Mouse (Mus musculus): ENCODE data around the gene Spata17. TPM values are rescaled to one million over a fixed set of nuclear protein-coding genes. Genes with fewer than 3 reads are reported as not detected.

Gene Spata17
- polyA plus RNA-seq, 1 experiment from 2014 or later, result 1.2 TPM

DNA sequence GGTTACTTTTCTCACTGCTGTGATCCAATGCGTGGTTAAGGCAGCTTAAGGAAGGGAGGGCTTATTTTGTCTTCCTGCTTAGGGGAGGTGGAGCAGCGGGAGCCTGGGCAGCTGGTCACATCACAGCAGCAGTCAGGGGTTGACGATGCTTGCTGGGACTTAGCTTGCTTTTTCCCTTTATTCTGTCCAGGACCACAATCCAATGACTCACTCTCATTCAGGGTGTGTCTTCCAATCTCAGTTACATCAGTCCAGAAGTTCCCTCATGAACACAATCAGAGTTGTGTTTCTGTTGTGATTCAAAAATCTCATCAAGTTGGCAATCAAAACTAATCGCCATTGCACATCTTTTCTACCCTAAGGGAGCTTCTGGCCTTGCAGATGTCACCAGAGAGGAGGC, 199.1 kb downstream of the Spata17 start:
- ATAC-seq (ENCODE audit: low FRiP score, low TSS enrichment) (no peak), DNase-seq (no peak)
- Histone ChIP-seq H3K36me3 (ENCODE audit: control insufficient read depth, insufficient read depth, low read length) (no peaks in the 10 kb centered on the region), H3K4me2 (ENCODE audit: low read length) (no peak overlapping the region), H3K9ac (replicated peaks; ENCODE audit: low read length) (no peak overlapping the region), H3K4me1 (ENCODE audit: control insufficient read depth, insufficient read depth, low read length) (no peaks in the 10 kb centered on the region), H3K27ac (replicated peaks; ENCODE audit: low read depth, low read length) (no peak overlapping the region), H3K9me3 (ENCODE audit: control insufficient read depth, low read length) (no peaks in the 10 kb centered on the region), H3K27me3 (ENCODE audit: control insufficient read depth, insufficient read depth, low read length) (no peaks in the 10 kb centered on the region), H3K4me3 (replicated peaks; ENCODE audit: low read depth, low read length) (no peak overlapping the region)
- 56% methylated on average over 4 of the region's 4 CpGs for WGBS

- no peak overlapping the region for H3K4me3 ChIP-seq (replicated peaks; ENCODE audit: low read depth, low read length)
- ATAC-seq (ENCODE audit: low FRiP score, low TSS enrichment), result no peak
- no peaks in the 10 kb centered on the region for H3K4me1 ChIP-seq (ENCODE audit: control insufficient read depth, insufficient read depth, low read length)
- H3K9me3 ChIP-seq (ENCODE audit: control insufficient read depth, low read length), result no peaks in the 10 kb centered on the region
- WGBS, result 92% methylated on average over 1 of the region's 1 CpGs
- no peak overlapping the region for H3K27ac ChIP-seq (replicated peaks; ENCODE audit: low read depth, low read length)
- no peak overlapping the region for H3K9ac ChIP-seq (replicated peaks; ENCODE audit: low read length)
- no peak for DNase-seq
- H3K4me2 ChIP-seq (ENCODE audit: low read length), result no peak overlapping the region
- no peaks in the 10 kb centered on the region for H3K27me3 ChIP-seq (ENCODE audit: control insufficient read depth, insufficient read depth, low read length)
- H3K36me3 ChIP-seq (ENCODE audit: control insufficient read depth, insufficient read depth, low read length), result no peaks in the 10 kb centered on the region
Measured at GRCm38 (mm10) chr1:187015673-187016072, 199.6 kb downstream of the Spata17 start.

DNA sequence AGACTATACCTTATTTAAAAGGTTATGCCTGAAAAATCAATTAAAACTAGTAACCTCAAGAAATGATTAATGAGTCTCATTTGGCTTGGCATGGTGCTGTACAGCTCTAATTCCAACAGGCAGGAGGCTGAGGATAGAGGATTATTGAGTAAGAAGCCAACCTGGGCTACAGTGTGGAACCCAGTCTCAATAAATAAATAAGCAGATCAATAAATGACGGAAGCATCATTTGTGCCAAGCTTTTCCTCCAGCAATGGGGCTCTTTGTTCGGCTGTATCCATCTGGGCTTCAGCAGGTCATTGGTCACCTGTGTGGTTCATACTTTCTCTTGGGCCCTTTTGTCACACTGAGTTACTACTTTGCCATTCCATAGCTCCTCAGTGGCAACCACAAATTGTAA, 201.1 kb downstream of the Spata17 start:
- 93% methylated on average over 2 of the region's 2 CpGs for WGBS
- H3K27ac ChIP-seq (replicated peaks; ENCODE audit: low read depth, low read length), result no peak overlapping the region
- no peaks in the 10 kb centered on the region for H3K9me3 ChIP-seq (ENCODE audit: control insufficient read depth, low read length)
- ATAC-seq (ENCODE audit: low FRiP score, low TSS enrichment), result no peak
- no peak overlapping the region for H3K9ac ChIP-seq (replicated peaks; ENCODE audit: low read length)
- H3K4me1 ChIP-seq (ENCODE audit: control insufficient read depth, insufficient read depth, low read length), result no peaks in the 10 kb centered on the region
- H3K36me3 ChIP-seq (ENCODE audit: control insufficient read depth, insufficient read depth, low read length), result no peaks in the 10 kb centered on the region
- H3K4me2 ChIP-seq (ENCODE audit: low read length), result no peak overlapping the region
- DNase-seq, result no peak
- no peaks in the 10 kb centered on the region for H3K27me3 ChIP-seq (ENCODE audit: control insufficient read depth, insufficient read depth, low read length)
- no peak overlapping the region for H3K4me3 ChIP-seq (replicated peaks; ENCODE audit: low read depth, low read length)

DNA sequence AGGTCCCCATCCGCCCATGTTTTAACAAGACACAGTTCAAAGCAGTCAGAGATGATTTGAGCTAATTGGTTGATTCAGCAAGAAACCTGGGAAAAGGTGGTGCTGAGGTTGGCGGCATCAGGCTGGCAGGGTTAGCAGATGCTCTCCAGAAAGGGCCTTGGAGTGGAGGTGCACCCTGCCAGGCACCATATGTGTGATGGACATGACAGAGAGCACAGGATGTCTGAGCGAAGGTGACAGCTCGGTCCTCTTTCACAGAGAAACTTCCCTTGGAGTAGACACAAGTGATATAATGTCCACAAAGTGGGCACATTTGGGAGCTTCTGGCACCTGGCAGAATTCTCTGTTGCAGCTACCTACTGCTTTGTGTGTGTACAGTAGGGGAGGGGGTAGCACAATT, 203.7 kb downstream of the Spata17 start:
- DNase-seq (no peak), ATAC-seq (ENCODE audit: low FRiP score, low TSS enrichment) (no peak)
- no peaks in the 10 kb centered on the region for H3K4me1 ChIP-seq (ENCODE audit: control insufficient read depth, insufficient read depth, low read length)
- H3K36me3 ChIP-seq (ENCODE audit: control insufficient read depth, insufficient read depth, low read length), result no peaks in the 10 kb centered on the region
- no peaks in the 10 kb centered on the region for H3K9me3 ChIP-seq (ENCODE audit: control insufficient read depth, low read length)
- WGBS, result 91% methylated on average over 4 of the region's 4 CpGs
- H3K4me2 ChIP-seq (ENCODE audit: low read length), result no peak overlapping the region
- no peaks in the 10 kb centered on the region for H3K27me3 ChIP-seq (ENCODE audit: control insufficient read depth, insufficient read depth, low read length)
- H3K4me3 ChIP-seq (replicated peaks; ENCODE audit: low read depth, low read length), result no peak overlapping the region
- no peak overlapping the region for H3K9ac ChIP-seq (replicated peaks; ENCODE audit: low read length)
- no peak overlapping the region for H3K27ac ChIP-seq (replicated peaks; ENCODE audit: low read depth, low read length)

DNA sequence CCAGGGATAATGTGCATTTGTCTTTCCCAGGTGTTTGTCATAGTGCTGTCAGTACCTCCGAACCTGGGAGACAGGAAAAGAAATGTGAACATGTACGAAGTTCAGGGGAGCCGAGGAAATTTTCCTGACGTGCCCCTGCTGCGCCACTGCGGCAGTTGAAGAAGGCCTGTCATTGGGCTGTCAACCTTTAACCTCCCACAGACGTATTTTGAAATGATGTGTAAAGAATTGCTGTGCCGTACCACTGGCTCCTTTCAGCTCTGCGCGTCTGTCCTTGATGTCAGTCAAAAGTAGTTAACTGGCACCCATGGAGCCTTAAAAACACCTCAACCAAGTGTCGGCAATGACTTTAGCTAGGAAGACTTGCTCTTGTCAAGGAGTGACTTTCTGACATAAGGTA, 205.2 kb downstream of the Spata17 start:
- DNase-seq (no peak), ATAC-seq (ENCODE audit: low FRiP score, low TSS enrichment) (no peak)
- Histone ChIP-seq H3K4me1 (ENCODE audit: control insufficient read depth, insufficient read depth, low read length) (no peaks in the 10 kb centered on the region), H3K4me3 (replicated peaks; ENCODE audit: low read depth, low read length) (no peak overlapping the region), H3K36me3 (ENCODE audit: control insufficient read depth, insufficient read depth, low read length) (no peaks in the 10 kb centered on the region), H3K9me3 (ENCODE audit: control insufficient read depth, low read length) (no peaks in the 10 kb centered on the region), H3K27me3 (ENCODE audit: control insufficient read depth, insufficient read depth, low read length) (no peaks in the 10 kb centered on the region), H3K9ac (replicated peaks; ENCODE audit: low read length) (no peak overlapping the region), H3K4me2 (ENCODE audit: low read length) (no peak overlapping the region), H3K27ac (replicated peaks; ENCODE audit: low read depth, low read length) (no peak overlapping the region)
- 70% methylated on average over 11 of the region's 11 CpGs for WGBS

- Histone ChIP-seq H3K4me1 (ENCODE audit: control insufficient read depth, insufficient read depth, low read length) (no peaks in the 10 kb centered on the region), H3K36me3 (ENCODE audit: control insufficient read depth, insufficient read depth, low read length) (no peaks in the 10 kb centered on the region), H3K27ac (replicated peaks; ENCODE audit: low read depth, low read length) (no peak overlapping the region), H3K4me3 (replicated peaks; ENCODE audit: low read depth, low read length) (no peak overlapping the region), H3K27me3 (ENCODE audit: control insufficient read depth, insufficient read depth, low read length) (no peaks in the 10 kb centered on the region), H3K9ac (replicated peaks; ENCODE audit: low read length) (no peak overlapping the region), H3K9me3 (ENCODE audit: control insufficient read depth, low read length) (no peaks in the 10 kb centered on the region), H3K4me2 (ENCODE audit: low read length) (no peak overlapping the region)
- ATAC-seq (ENCODE audit: low FRiP score, low TSS enrichment) (no peak), DNase-seq (no peak)
- whole genome bisulfite sequencing, result 81% methylated on average over 7 of the region's 7 CpGs
Measured at GRCm38 (mm10) chr1:187008236-187008635, 207.0 kb downstream of the Spata17 start.

DNA sequence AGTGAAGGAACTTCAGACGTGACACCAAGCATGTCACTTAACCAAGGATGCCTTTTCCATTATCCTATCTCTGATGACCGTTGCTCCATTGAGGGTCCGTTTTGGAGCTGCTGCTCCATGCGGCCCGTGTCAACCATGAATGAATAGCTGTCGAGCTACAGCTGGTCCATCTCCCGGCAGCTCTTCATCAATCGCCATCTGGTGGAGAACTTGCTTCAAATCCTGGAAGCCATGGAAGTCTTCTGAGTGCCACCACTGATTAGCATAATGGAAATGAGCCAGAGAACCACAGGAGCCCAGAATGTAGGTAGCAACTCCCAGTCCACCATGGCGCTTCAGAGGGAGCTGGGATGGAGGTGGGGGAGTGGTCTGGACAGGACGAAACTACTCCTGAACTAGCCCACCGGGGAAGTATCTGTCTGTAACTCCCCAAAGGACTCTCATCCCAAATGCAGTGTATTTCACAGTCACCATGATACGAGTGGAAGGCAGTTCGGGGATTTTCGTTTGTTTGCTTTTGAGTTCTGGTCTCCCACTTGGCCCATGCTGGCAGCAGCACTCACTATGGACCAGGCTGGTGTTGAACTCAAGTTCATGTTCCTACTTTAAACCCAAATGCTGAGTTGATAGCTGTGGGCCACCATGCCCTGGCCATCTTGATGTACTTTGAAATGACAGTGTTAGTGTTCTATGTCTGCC, 208.9 kb downstream of the Spata17 start:
- no peak overlapping the region for H3K4me2 ChIP-seq (ENCODE audit: low read length)
- DNase-seq (no peak), ATAC-seq (ENCODE audit: low FRiP score, low TSS enrichment) (no peak)
- no peak overlapping the region for H3K27ac ChIP-seq (replicated peaks; ENCODE audit: low read depth, low read length)
- H3K9me3 ChIP-seq (ENCODE audit: control insufficient read depth, low read length), result no peaks in the 10 kb centered on the region
- no peaks in the 10 kb centered on the region for H3K4me1 ChIP-seq (ENCODE audit: control insufficient read depth, insufficient read depth, low read length)
- H3K36me3 ChIP-seq (ENCODE audit: control insufficient read depth, insufficient read depth, low read length), result no peaks in the 10 kb centered on the region
- 85% methylated on average over 14 of the region's 14 CpGs for WGBS
- no peak overlapping the region for H3K4me3 ChIP-seq (replicated peaks; ENCODE audit: low read depth, low read length)
- H3K9ac ChIP-seq (replicated peaks; ENCODE audit: low read length), result no peak overlapping the region
- H3K27me3 ChIP-seq (ENCODE audit: control insufficient read depth, insufficient read depth, low read length), result no peaks in the 10 kb centered on the region

- no peak overlapping the region for H3K27ac ChIP-seq (replicated peaks; ENCODE audit: low read depth, low read length)
- no peak overlapping the region for H3K9ac ChIP-seq (replicated peaks; ENCODE audit: low read length)
- no peak overlapping the region for H3K4me3 ChIP-seq (replicated peaks; ENCODE audit: low read depth, low read length)
- 93% methylated on average over 1 of the region's 1 CpGs for WGBS
- no peak overlapping the region for H3K4me2 ChIP-seq (ENCODE audit: low read length)
- H3K27me3 ChIP-seq (ENCODE audit: control insufficient read depth, insufficient read depth, low read length), result no peaks in the 10 kb centered on the region
- no peaks in the 10 kb centered on the region for H3K4me1 ChIP-seq (ENCODE audit: control insufficient read depth, insufficient read depth, low read length)
- no peaks in the 10 kb centered on the region for H3K9me3 ChIP-seq (ENCODE audit: control insufficient read depth, low read length)
- DNase-seq, result no peak
- no peaks in the 10 kb centered on the region for H3K36me3 ChIP-seq (ENCODE audit: control insufficient read depth, insufficient read depth, low read length)
- no peak for ATAC-seq (ENCODE audit: low FRiP score, low TSS enrichment)
Measured at GRCm38 (mm10) chr1:187004306-187004705, 211.0 kb downstream of the Spata17 start.

- Histone ChIP-seq H3K27ac (replicated peaks; ENCODE audit: low read depth, low read length) (no peak overlapping the region), H3K27me3 (ENCODE audit: control insufficient read depth, insufficient read depth, low read length) (no peaks in the 10 kb centered on the region), H3K4me2 (ENCODE audit: low read length) (no peak overlapping the region), H3K4me1 (ENCODE audit: control insufficient read depth, insufficient read depth, low read length) (no peaks in the 10 kb centered on the region), H3K9ac (replicated peaks; ENCODE audit: low read length) (no peak overlapping the region), H3K9me3 (ENCODE audit: control insufficient read depth, low read length) (no peaks in the 10 kb centered on the region), H3K4me3 (replicated peaks; ENCODE audit: low read depth, low read length) (no peak overlapping the region), H3K36me3 (ENCODE audit: control insufficient read depth, insufficient read depth, low read length) (no peaks in the 10 kb centered on the region)
- 57% methylated on average over 7 of the region's 7 CpGs for WGBS
- DNase-seq (no peak), ATAC-seq (ENCODE audit: low FRiP score, low TSS enrichment) (no peak)
Measured at GRCm38 (mm10) chr1:187003441-187003861, 211.8 kb downstream of the Spata17 start.

Data from midbrain, embryonic 14.5 days (tissue).